Mouse (Mus musculus): ENCODE measurements around the gene Pdcl3.

- TF ChIP-seq CTCF (IDR thresholded peaks at IDR 0.05; ENCODE audit: control insufficient read depth, insufficient read depth, insufficient replicate concordance, low read depth, low read length) (no peak), POLR2A (IDR thresholded peaks at IDR 0.05; ENCODE audit: control insufficient read depth, low read depth, low read length) (no peak)
Observed at GRCm38 (mm10) chr1:39025142-39025541, 39.7 kb downstream of the Pdcl3 start.

All from testis, adult 2 months (tissue).